Mouse (Mus musculus) erythroblast, embryonic 14.5 days (primary cell): Measurements from ENCODE around the gene Faap24. TPM values are rescaled to one million over a fixed set of nuclear protein-coding genes. Genes with fewer than 3 reads are reported as not detected.

Source experiments
- H3K27me3 ChIP-seq: 2 replicates; pipeline ENCODE4 v1.6.1; 2012; ENCODE audit warnings: inconsistent platforms; ENCODE audit not compliant: control insufficient read depth
- H3K36me3 ChIP-seq: 2 replicates; pipeline ENCODE4 v1.6.1; 2012; ENCODE audit warnings: mild to moderate bottlenecking, inconsistent platforms; ENCODE audit not compliant: control insufficient read depth
- H3K4me1 ChIP-seq: 2 replicates; pipeline ENCODE4 v1.6.1; 2012; ENCODE audit warnings: inconsistent platforms; ENCODE audit not compliant: control insufficient read depth
- H3K4me3 ChIP-seq: replicated peaks from 2 replicates; pipeline ENCODE3; 2012; ENCODE audit warnings: moderate library complexity, mild to moderate bottlenecking, inconsistent platforms
- H3K9me3 ChIP-seq: 2 replicates; pipeline ENCODE4 v1.6.1; 2012; ENCODE audit warnings: low read length, inconsistent platforms, mixed read lengths; ENCODE audit not compliant: control insufficient read depth
- GATA1 ChIP-seq: IDR thresholded peaks from 2 replicates; pipeline ENCODE4 v1.6.1; 2012; ENCODE audit warnings: low read length, inconsistent platforms, mixed read lengths
- TAL1 ChIP-seq: IDR thresholded peaks from 3 replicates; pipeline ENCODE4 v1.6.1; 2012; ENCODE audit warnings: low read length, inconsistent platforms, mixed read lengths
- polyA plus RNA-seq: library from polyadenylated mRNA; stranded (reverse); fragments of >175 nt; gene quantifications from 2 replicates; pipeline ENCODE4 v1.2.3, GENCODE M21; 2012

The Faap24 gene
- polyA plus RNA-seq, 1 experiment, result 2.6 TPM

GRCm38 (mm10) chr7:35392935-35393334, 3.7 kb downstream of the Faap24 start:
- Histone ChIP-seq H3K36me3 (peaks cover 52% of the 10 kb centered on the region), H3K4me1 (peaks cover 28% of the 10 kb centered on the region), H3K9me3 (no peaks in the 10 kb centered on the region), H3K27me3 (no peaks in the 10 kb centered on the region), H3K4me3 (no peak overlapping the region)
- no peak for TF ChIP-seq GATA1
- no peak for TF ChIP-seq TAL1

- H3K4me1 ChIP-seq, result peaks cover 1% of the 10 kb centered on the region
- no peaks in the 10 kb centered on the region for H3K9me3 ChIP-seq
- H3K4me3 ChIP-seq, result no peak overlapping the region
- no peaks in the 10 kb centered on the region for H3K27me3 ChIP-seq
- TF ChIP-seq TAL1 (no peak), GATA1 (no peak)
- H3K36me3 ChIP-seq, result peaks cover 32% of the 10 kb centered on the region
These were observed 7.9 kb downstream of the Faap24 start for GRCm38 (mm10) chr7:35388694-35389093.

- H3K4me3 ChIP-seq, result no peak overlapping the region
These were observed 10.1 kb downstream of the Faap24 start for GRCm38 (mm10) chr7:35386525-35386952.

GRCm38 (mm10) chr7:35382706-35383353, 13.8 kb downstream of the Faap24 start:
- H3K27me3 ChIP-seq, result no peaks in the 10 kb centered on the region
- no peak overlapping the region for H3K4me3 ChIP-seq
- H3K9me3 ChIP-seq, result no peaks in the 10 kb centered on the region
- H3K36me3 ChIP-seq, result peaks cover 3% of the 10 kb centered on the region; the same call in 1 of the 2 replicates
- H3K4me1 ChIP-seq, result peaks cover 14% of the 10 kb centered on the region
- no peak for TF ChIP-seq TAL1

More at GRCm38 (mm10) chr7:35386525-35386952, 10.1 kb downstream of the Faap24 start:
- TF ChIP-seq GATA1, result no peak
- TF ChIP-seq TAL1, result no peak
- no peaks in the 10 kb centered on the region for H3K27me3 ChIP-seq
- H3K36me3 ChIP-seq, result peaks cover 11% of the 10 kb centered on the region
- peaks cover 4% of the 10 kb centered on the region for H3K4me1 ChIP-seq
- no peaks in the 10 kb centered on the region for H3K9me3 ChIP-seq

- Histone ChIP-seq H3K9me3 (no peaks in the 10 kb centered on the region), H3K4me1 (peaks cover 14% of the 10 kb centered on the region), H3K36me3 (peaks cover 3% of the 10 kb centered on the region; the same call in 1 of the 2 replicates), H3K4me3 (no peak overlapping the region), H3K27me3 (no peaks in the 10 kb centered on the region)
- no peak for TF ChIP-seq TAL1
- no peak for TF ChIP-seq GATA1
These were observed 14.8 kb downstream of the Faap24 start for GRCm38 (mm10) chr7:35381861-35382260.

- Histone ChIP-seq H3K4me1 (peaks cover 14% of the 10 kb centered on the region), H3K9me3 (no peaks in the 10 kb centered on the region), H3K36me3 (peaks cover 3% of the 10 kb centered on the region; the same call in 1 of the 2 replicates), H3K4me3 (no peak overlapping the region), H3K27me3 (no peaks in the 10 kb centered on the region)
- TF ChIP-seq GATA1 (no peak), TAL1 (no peak)
These were observed 16.3 kb downstream of the Faap24 start for GRCm38 (mm10) chr7:35380351-35380750.

- H3K9me3 ChIP-seq, result no peaks in the 10 kb centered on the region
- H3K36me3 ChIP-seq, result peaks cover 3% of the 10 kb centered on the region; the same call in 1 of the 2 replicates
- H3K27me3 ChIP-seq, result no peaks in the 10 kb centered on the region
- peaks cover 14% of the 10 kb centered on the region for H3K4me1 ChIP-seq
- TF ChIP-seq GATA1 (no peak), TAL1 (no peak)
- H3K4me3 ChIP-seq, result no peak overlapping the region
These were observed 17.0 kb downstream of the Faap24 start for GRCm38 (mm10) chr7:35379492-35380119.

GRCm38 (mm10) chr7:35376623-35377022, 20.0 kb downstream of the Faap24 start:
- peaks cover 3% of the 10 kb centered on the region; the same call in 1 of the 2 replicates for H3K36me3 ChIP-seq
- H3K9me3 ChIP-seq, result no peaks in the 10 kb centered on the region
- no peaks in the 10 kb centered on the region for H3K27me3 ChIP-seq
- peaks cover 13% of the 10 kb centered on the region for H3K4me1 ChIP-seq
- TF ChIP-seq TAL1, result no peak
- TF ChIP-seq GATA1, result no peak
- no peak overlapping the region for H3K4me3 ChIP-seq

GRCm38 (mm10) chr7:35374265-35374664, 22.4 kb downstream of the Faap24 start:
- no peaks in the 10 kb centered on the region; the same call in 1 of the 2 replicates for H3K36me3 ChIP-seq
- H3K9me3 ChIP-seq, result peaks cover 2% of the 10 kb centered on the region; the same call in 1 of the 2 replicates
- no peaks in the 10 kb centered on the region for H3K27me3 ChIP-seq
- TF ChIP-seq GATA1, result no peak
- TF ChIP-seq TAL1, result no peak
- H3K4me1 ChIP-seq, result peaks cover under 1% of the 10 kb centered on the region; the same call in 1 of the 2 replicates
- no peak overlapping the region for H3K4me3 ChIP-seq
